Mouse (Mus musculus): Measurements from ENCODE around the gene Xpnpep3.
"Not testable (repeated sequence)": the region's sequence is repeated elsewhere in the genome, so short reads cannot be mapped to it uniquely, and the experiment has no call there.

Gene Xpnpep3

GRCm38 (mm10) chr15:81479446-81480213 lies 79.7 kb downstream of the Xpnpep3 start:
- peak; percentile 50 for DNase-seq (ENCODE audit: low read depth, low spot score)

- DNase-seq (ENCODE audit: low read depth, low spot score), result not testable (repeated sequence)
These were observed 80.3 kb downstream of the Xpnpep3 start for GRCm38 (mm10) chr15:81480284-81480683.

GRCm38 (mm10) chr15:81480977-81481379 lies 81.0 kb downstream of the Xpnpep3 start:
- DNase-seq (ENCODE audit: low read depth, low spot score), result peak; percentile 83

GRCm38 (mm10) chr15:81482966-81483365 lies 83.0 kb downstream of the Xpnpep3 start:
- DNase-seq (ENCODE audit: low read depth, low spot score), result no peak

GRCm38 (mm10) chr15:81483691-81484090 lies 83.8 kb downstream of the Xpnpep3 start:
- DNase-seq (ENCODE audit: low read depth, low spot score), result no peak

- no peak for DNase-seq (ENCODE audit: low read depth, low spot score)
These were observed 85.5 kb downstream of the Xpnpep3 start for GRCm38 (mm10) chr15:81485483-81485882.

GRCm38 (mm10) chr15:81503466-81503865 lies 103.5 kb downstream of the Xpnpep3 start:
- no peak for DNase-seq (ENCODE audit: low read depth, low spot score)

- no peak for DNase-seq (ENCODE audit: low read depth, low spot score)
These were observed 104.1 kb downstream of the Xpnpep3 start for GRCm38 (mm10) chr15:81503995-81504394.
